In genomic region chr10:4523078-4523477, GRCm38 (mm10) we compare ENCODE assay signal across 24 mouse cellular contexts. TPM values are rescaled to one million over a fixed set of nuclear protein-coding genes. Genes with fewer than 3 reads are reported as not detected.
"Had no signal": no experiment of that assay in that cellular context is flagged by ENCODE, and none has a peak within 500 bp of the region (broad histone marks: within the 10 kb centered on the region; RNA-seq: fewer than 3 reads in every experiment).

No protein-coding gene starts in this region.

- H3K27me3 ChIP-seq: liver, embryonic 13.5 days; megakaryocyte, embryonic 14.5 days; midbrain, embryonic 13.5 days; neural tube, embryonic 13.5 days had no signal

- H3K27ac ChIP-seq: layer of hippocampus, adult 2 months; left cerebral cortex, adult 2 months; liver, embryonic 13.5 days; macrophage; midbrain, embryonic 10.5 days; midbrain, embryonic 13.5 days; neural tube, embryonic 13.5 days had no signal

- DNase-seq: kidney, adult 11 months; kidney, postnatal 10 days; layer of hippocampus, adult 9-11 months; layer of hippocampus, postnatal 36 days; liver, embryonic 13.5 days; lung, adult 2 months; lung, postnatal 14 days; retina, postnatal 1 day; right cerebral cortex, postnatal 25 days; spleen, adult 18-20 months; thymus, adult 18-20 months; thymus, postnatal 36 days had no signal

- H3K4me3 ChIP-seq: layer of hippocampus, adult 2 months; left cerebral cortex, adult 2 months; liver, embryonic 13.5 days; megakaryocyte, embryonic 14.5 days; midbrain, embryonic 10.5 days; midbrain, embryonic 13.5 days; myocyte; neural tube, embryonic 13.5 days had no signal

- H3K9me3 ChIP-seq: liver, embryonic 13.5 days; midbrain, embryonic 13.5 days had no signal

- H3K4me2 ChIP-seq: liver, embryonic 13.5 days; midbrain, embryonic 13.5 days; neural tube, embryonic 13.5 days had no signal

- ATAC-seq: midbrain, embryonic 13.5 days; midbrain, embryonic 16.5 days had no signal

- H3K4me1 ChIP-seq: liver, embryonic 13.5 days; megakaryocyte, embryonic 14.5 days; midbrain, embryonic 13.5 days had no signal

- H3K9ac ChIP-seq: liver, embryonic 13.5 days; midbrain, embryonic 13.5 days; neural tube, embryonic 13.5 days had no signal

- H3K36me3 ChIP-seq: liver, embryonic 13.5 days; midbrain, embryonic 10.5 days; midbrain, embryonic 13.5 days; neural tube, embryonic 13.5 days had no signal

RNA-seq across cellular contexts. Expression of gene Ccdc170, which starts 40.8 kb away (rescaled TPM):
- total RNA-seq: liver, adult 2 months had no signal
- polyA plus RNA-seq: limb, embryonic 11.5 days; liver, adult 2 months; liver, embryonic 13.5 days; liver, embryonic 16.5 days; macrophage; midbrain, embryonic 10.5 days; neural tube, embryonic 13.5 days had no signal
